Mouse (Mus musculus) 3T3-L1 (cell line): ENCODE measurements around the gene Aldh1l1.

Experiments
- DNase-seq: peaks from one replicate; pipeline ENCODE4 v3.0.0-alpha.2; 2015; ENCODE audit warnings: low read depth, low spot score

Aldh1l1 gene

GRCm38 (mm10) chr6:90582331-90582730 lies 96.1 kb downstream of the Aldh1l1 start:
- no peak for DNase-seq

DNA sequence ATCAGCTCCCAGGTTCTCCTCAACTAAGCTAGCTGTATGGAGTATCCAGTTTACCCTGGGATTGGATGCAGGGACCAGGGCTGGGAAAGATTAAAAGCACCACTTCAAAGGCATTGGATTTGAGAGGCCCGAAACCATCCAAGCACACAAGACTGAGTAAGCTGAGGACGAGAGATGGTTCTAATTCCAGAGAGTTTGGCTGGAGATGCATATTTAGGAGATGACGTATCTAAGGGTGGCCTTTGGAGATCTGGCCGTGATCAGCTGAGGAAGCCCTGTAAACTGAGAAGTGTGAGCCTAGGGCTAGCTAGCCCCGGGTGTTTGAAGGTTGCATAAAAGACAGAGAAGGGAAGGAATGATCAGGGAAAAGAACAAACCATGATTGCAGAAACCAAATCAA lies 101.9 kb downstream of the Aldh1l1 start:
- peak; percentile 87 for DNase-seq

DNA sequence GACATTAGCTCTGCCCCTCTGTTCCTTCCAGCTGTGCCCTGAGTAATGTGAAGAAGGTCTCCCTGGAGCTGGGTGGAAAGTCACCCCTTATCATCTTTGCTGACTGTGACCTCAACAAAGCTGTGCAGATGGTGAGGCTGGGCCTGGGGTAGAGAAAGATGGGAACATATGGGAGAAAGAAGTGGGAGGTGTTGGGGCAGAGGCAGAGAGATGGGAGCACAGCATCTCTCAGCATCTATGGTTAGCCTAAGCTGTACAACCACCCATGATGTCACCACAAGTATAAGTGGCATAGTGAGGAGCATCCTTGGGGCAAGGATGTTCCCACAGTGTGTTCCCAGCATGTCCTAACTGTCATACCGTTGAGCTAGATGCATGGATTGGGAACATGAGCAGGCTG lies 104.5 kb downstream of the Aldh1l1 start:
- no peak for DNase-seq

GRCm38 (mm10) chr6:90594972-90595371 lies 108.7 kb downstream of the Aldh1l1 start:
- DNase-seq: no peak

- DNase-seq: no peak
Observed at GRCm38 (mm10) chr6:90597060-90597459, 110.8 kb downstream of the Aldh1l1 start.

DNA sequence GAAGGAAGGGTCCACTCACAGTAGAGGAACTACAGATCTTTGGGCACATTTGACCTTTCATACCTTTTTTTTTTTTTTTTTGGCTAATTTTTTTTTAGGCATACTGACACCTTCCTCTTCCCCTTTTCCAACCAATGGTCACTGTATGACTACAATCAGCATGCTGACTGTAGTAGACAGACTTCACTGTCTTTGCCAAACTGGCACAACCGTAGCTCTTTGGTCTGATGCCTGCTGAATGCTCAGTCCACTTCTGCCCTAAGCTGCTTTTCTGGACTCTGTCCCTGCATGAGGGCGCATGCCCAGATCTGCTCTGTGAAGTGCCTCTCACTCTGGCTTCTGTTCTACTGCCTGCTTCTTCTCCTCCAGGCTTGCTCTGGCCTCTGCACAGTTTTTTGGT lies 111.4 kb downstream of the Aldh1l1 start:
- DNase-seq: no peak

GRCm38 (mm10) chr6:90598197-90598596 lies 112.0 kb downstream of the Aldh1l1 start:
- no peak for DNase-seq

GRCm38 (mm10) chr6:90600351-90600750 lies 114.1 kb downstream of the Aldh1l1 start:
- no peak for DNase-seq

- no peak for DNase-seq
Observed at GRCm38 (mm10) chr6:90601736-90602135, 115.5 kb downstream of the Aldh1l1 start.

- DNase-seq: no peak
Observed at GRCm38 (mm10) chr6:90602304-90602703, 116.1 kb downstream of the Aldh1l1 start.

- no peak for DNase-seq
Observed at GRCm38 (mm10) chr6:90603126-90603525, 116.9 kb downstream of the Aldh1l1 start.

- no peak for DNase-seq
Observed at GRCm38 (mm10) chr6:90604130-90604529, 117.9 kb downstream of the Aldh1l1 start.

DNA sequence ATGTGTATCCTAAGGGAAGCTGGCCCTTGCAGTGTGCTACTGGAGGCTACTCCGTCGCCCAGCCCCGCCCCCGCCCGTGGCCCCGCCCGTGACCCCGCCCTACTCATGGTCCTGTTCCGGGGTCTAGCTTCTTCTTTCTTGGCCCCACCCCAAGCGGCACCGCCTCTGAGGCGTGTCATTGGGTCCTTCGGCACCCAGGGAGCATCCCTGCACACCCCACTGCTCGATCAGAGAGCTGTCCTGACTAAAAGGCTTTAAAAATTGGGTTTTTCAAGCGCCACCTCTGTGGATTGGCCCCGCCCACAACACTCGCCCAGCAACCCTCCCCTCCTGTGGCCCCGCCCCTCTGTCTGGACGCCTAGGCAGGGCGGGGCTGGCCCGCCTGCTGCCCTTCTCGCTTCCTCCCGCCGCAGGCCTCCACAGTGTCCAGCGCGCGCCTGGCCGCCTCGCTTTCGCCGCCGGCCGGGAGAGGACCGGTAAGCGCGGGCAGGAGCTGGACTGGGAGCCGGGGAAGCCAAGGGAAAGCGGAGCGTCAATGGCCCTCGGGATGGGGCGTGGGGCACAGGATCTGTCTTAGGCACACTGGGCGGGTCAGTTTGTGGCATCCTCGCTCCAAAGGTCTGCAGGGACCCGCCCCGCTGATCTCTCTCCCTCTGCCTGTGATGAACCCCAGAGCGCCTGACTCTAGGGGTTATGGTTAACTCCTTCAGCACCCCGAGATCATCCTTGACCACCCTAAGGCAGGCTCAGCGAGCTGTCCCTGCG lies 118.5 kb downstream of the Aldh1l1 start, which contains the start of gene Slc41a3:
Gene Slc41a3, plus strand, starts transcription at position 193 of the 765 bp plus-strand sequence.
- DNase-seq: peak; percentile 96

DNA sequence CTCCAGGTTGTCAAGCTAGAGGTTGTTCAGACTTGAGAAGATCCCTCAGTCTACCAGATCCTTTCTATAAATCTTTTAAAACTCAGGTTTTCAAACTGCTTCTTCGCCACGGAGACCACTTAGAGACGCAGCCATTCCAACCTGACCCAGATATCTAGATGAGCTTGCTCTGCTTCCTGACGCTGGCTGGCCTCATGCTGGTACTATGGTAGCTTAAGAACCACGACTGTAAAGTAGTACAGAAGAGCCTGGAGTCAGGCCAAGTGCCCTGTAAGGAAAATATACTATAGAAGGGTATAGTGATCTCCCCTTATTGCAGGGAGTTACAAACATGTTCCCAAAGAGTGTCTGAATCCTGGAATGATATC lies 119.1 kb downstream of the Aldh1l1 start:
- DNase-seq: peak; percentile 34

DNA sequence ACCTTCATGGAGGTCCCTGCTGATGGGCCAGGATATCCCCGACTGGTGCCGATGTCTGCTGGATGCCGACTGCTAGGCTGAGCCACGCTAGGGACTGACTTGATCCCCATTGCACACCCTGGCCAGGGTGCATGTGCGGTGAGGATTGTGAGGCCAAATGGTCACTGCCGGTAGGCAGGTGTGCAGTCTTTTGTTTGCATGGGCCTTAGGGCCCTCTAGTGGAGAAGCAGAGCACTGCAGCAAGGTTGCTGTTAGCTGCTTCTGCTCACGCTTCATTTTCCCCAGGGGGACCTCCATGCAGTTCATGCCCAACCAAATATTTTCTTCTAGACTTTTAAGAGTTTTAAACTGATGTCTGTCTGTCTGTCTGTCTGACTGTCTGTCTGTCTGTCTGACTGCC lies 120.3 kb downstream of the Aldh1l1 start:
- DNase-seq: peak; percentile 81

DNA sequence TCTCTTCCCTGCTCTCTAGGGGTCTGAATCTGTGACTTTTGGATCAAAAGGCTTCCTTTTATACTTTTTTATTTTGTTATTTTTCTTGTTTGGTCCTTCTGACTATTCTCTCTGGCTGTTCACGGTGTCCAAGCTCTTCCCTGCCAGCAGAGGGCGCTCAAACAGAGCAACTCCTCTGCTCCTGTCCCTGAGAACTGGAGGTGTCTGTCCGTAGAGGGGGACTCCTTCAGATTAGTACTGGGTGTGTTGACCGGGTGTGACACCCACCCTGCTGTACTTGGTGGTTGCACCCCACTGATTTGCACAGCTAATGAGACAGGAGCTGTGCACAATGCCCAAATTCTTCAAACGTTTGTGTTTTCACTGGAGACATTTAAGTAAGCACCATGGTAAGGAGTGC lies 121.0 kb downstream of the Aldh1l1 start:
- DNase-seq: peak; percentile 72

DNA sequence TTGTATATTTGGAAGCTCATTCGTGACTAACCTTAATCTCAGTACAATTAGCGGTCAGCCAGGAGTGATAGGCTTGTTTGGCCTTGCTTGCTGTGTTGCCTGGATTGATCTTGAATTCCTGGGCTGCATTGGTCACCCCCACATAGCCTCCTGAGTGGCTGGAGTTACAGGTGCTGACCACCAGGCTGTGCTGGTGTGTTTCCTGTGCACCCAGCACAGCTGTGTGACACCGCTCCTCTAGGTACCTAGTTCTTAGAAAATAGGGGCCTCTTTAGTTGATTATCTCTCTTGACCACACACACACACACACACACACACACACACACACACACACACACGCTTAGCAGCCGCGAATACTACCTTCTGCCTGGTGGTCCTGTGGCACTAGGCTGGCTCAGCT lies 122.0 kb downstream of the Aldh1l1 start:
- DNase-seq: peak; percentile 46

DNA sequence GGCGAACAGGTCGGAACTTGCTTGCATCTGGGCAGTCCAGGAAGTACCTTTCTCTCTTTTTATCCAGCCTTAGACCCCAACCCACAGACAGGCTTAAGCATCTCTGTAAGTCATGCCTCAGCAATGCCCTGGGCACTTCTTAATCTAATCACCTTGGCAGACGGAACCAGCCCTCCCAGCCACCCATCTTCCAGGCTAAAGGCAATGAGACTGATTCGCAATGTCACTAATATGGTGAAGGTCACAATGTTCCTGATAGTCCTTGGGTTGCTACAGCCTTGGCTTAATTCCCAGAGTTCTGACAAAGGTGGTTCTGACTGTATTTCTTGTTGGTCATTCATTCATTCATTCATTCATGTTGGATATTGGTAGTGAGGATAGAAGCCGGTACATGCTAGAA lies 124.0 kb downstream of the Aldh1l1 start:
- no peak for DNase-seq

- DNase-seq: peak; percentile 32
Observed at GRCm38 (mm10) chr6:90613277-90613676, 127.0 kb downstream of the Aldh1l1 start.

DNA sequence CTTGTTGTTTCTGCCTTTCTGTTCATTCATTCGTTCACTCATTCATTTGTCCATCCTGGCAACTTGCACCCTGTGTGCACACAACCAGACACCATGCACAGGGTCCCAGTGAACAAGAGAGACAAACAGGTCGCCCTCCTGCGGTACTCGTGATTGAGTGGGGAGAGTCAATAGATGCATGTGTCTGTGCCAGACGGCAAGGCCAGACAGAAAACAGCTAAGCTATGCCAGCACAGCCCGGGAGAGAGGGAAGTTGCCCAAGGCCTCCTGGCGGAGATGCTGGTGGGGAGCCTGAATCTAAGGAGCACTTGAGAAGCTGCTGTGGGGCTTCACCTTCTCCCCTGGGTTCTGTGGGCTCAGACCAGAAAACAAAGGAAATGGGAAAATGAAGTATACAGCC lies 129.1 kb downstream of the Aldh1l1 start:
- DNase-seq: no peak

- no peak for DNase-seq
Observed at GRCm38 (mm10) chr6:90615991-90616390, 129.8 kb downstream of the Aldh1l1 start.

GRCm38 (mm10) chr6:90616481-90616880 lies 130.3 kb downstream of the Aldh1l1 start:
- no peak for DNase-seq

- DNase-seq: no peak
Observed at GRCm38 (mm10) chr6:90618274-90618673, 132.0 kb downstream of the Aldh1l1 start.
